Mouse (Mus musculus): ENCODE measurements around the gene Tmcc1. TPM values are rescaled to one million over a fixed set of nuclear protein-coding genes. Genes with fewer than 3 reads are reported as not detected.

Gene Tmcc1
- polyA plus RNA-seq, 1 experiment from 2014 or later, result 14.4 TPM

DNA sequence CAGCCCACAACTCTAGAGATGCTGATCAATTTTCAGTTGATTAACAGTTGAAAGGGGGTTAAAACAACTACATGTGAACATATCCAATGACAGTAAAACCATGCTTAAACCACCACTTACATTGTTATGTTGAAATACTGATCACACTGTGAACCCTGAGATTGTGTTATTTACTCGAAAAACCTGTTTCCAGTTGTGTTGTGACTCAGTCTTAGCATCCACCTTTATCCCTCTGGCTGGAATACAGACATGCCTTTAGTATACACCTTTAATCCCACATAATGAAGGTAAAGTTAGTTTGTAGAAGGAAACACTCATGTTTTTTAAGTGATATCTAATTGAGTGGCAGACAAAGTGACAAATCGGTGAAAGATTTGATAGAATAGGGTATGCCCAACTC lies 156.7 kb downstream of the Tmcc1 start:
- no peak for ATAC-seq (replicated peaks; ENCODE audit: low FRiP score)
- Histone ChIP-seq H3K27ac (no peak overlapping the region), H3K4me1 (no peaks in the 10 kb centered on the region), H3K4me2 (no peak overlapping the region), H3K9ac (no peak overlapping the region), H3K27me3 (no peaks in the 10 kb centered on the region), H3K4me3 (replicated peaks) (no peak overlapping the region), H3K9me3 (replicated peaks) (no peaks in the 10 kb centered on the region), H3K36me3 (peaks cover 5% of the 10 kb centered on the region; the same call in 1 of the 2 replicates)
- WGBS, result 94% methylated on average over 2 of the region's 2 CpGs

DNA sequence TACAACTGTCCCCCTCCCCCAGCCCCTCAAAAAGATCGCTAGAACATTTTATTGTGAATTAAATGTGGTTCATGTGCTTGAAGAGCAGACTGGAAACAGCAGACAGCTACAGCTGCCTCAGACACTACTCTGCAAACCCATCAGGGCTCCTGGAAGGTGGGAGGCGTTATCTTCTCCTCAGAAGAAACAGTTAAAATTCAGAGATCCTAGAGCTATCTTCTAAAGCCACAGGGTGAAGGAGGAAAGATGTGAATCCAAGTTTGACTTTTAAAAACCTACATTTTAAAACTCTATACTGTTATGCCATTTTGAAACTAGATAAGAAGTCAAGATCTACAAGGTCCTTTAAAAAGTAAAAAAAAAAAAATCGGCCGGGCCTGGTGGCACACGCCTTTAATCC lies 162.2 kb downstream of the Tmcc1 start:
- Histone ChIP-seq H3K36me3 (no peaks in the 10 kb centered on the region; the same call in 1 of the 2 replicates), H3K27ac (no peak overlapping the region), H3K4me2 (no peak overlapping the region), H3K9me3 (replicated peaks) (no peaks in the 10 kb centered on the region), H3K4me3 (replicated peaks) (no peak overlapping the region), H3K9ac (no peak overlapping the region), H3K4me1 (no peaks in the 10 kb centered on the region), H3K27me3 (no peaks in the 10 kb centered on the region)
- 88% methylated on average over 5 of the region's 5 CpGs for WGBS
- ATAC-seq (replicated peaks; ENCODE audit: low FRiP score), result no peak

DNA sequence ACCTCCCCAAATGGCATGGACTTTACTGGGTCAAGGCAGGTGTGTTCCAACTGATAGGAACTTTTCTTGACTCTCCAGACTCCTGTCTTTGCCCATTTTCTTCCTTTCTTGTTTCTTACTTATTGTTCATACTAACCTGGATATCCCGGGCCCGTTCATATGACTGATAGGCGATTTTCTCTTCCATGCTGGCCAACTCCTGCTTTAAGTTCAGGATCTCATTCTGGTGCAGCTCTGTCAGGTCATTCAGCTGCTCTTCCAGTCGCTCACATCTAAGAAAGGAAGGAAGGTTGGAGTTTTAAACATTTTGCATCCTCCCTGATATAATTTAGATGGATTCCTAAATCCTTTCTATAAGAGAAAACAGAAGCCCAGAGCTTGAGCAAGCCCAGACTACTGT lies 168.6 kb downstream of the Tmcc1 start:
- Histone ChIP-seq H3K4me1 (no peaks in the 10 kb centered on the region), H3K4me3 (replicated peaks) (no peak overlapping the region), H3K27me3 (no peaks in the 10 kb centered on the region), H3K36me3 (peaks cover 29% of the 10 kb centered on the region), H3K9me3 (replicated peaks) (peaks cover 9% of the 10 kb centered on the region), H3K4me2 (no peak overlapping the region), H3K9ac (no peak overlapping the region), H3K27ac (no peak overlapping the region)
- no peak for ATAC-seq (replicated peaks; ENCODE audit: low FRiP score)
- 90% methylated on average over 4 of the region's 4 CpGs for WGBS

DNA sequence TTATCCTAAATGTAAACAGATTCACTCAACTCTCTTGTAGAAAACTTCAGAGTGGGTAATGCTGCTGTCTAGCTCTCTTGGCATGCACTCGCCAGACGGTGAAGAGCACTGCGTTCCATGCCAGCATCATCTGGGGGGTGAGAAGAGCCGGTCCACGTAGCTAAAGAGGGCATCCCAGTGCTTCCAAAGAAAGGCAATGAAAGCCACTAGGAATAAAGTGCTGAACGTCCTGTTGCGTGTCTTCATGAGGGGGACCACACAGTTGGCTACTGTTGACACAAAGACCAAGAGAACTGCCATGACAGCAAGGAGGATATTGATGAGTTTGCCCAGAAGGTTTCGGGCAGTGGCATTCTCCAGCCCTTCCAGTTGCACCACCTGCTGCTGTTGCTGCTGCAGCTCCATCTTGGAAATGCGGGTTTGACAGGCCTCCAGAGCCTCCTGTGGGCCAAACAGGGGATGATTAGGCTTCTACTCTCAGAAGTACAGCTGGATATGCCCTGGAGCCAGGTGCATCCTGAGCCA lies 171.3 kb downstream of the Tmcc1 start:
- WGBS, result 89% methylated on average over 9 of the region's 9 CpGs

DNA sequence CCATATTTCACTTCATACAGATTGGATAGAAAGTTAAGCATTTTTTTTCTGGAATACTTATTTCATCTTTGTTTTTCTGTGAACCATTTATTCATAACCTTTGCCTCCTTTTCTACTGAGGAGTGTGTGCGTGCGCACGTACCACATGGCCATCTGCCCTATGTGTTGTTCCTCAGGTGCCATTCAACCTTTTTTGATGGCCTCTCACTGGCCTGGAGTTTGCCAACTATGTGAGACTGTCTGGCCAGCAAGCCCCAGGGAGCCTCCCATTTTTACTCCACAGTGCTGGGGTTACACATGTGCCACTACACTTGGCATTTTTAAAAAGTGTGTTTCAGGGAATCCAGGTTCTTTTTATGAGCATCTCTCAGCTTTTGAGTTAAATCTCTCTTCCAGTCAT lies 177.4 kb downstream of the Tmcc1 start:
- H3K9ac ChIP-seq, result no peak overlapping the region
- ATAC-seq (replicated peaks; ENCODE audit: low FRiP score), result no peak
- WGBS, result 90% methylated on average over 3 of the region's 3 CpGs
- peaks cover 10% of the 10 kb centered on the region; the same call in 1 of the 2 replicates for H3K36me3 ChIP-seq
- H3K9me3 ChIP-seq (replicated peaks), result no peaks in the 10 kb centered on the region
- no peak overlapping the region for H3K27ac ChIP-seq
- no peak overlapping the region for H3K4me2 ChIP-seq
- no peak overlapping the region for H3K4me3 ChIP-seq (replicated peaks)
- H3K27me3 ChIP-seq, result no peaks in the 10 kb centered on the region
- no peaks in the 10 kb centered on the region for H3K4me1 ChIP-seq

More for the DNA sequence above, 171.3 kb downstream of the Tmcc1 start:
- H3K4me3 ChIP-seq (replicated peaks), result no peak overlapping the region
- no peaks in the 10 kb centered on the region for H3K27me3 ChIP-seq
- peaks cover 9% of the 10 kb centered on the region for H3K9me3 ChIP-seq (replicated peaks)
- no peak for ATAC-seq (replicated peaks; ENCODE audit: low FRiP score)
- H3K4me2 ChIP-seq, result no peak overlapping the region
- no peaks in the 10 kb centered on the region for H3K4me1 ChIP-seq
- H3K36me3 ChIP-seq, result peaks cover 29% of the 10 kb centered on the region
- no peak overlapping the region for H3K27ac ChIP-seq
- H3K9ac ChIP-seq, result no peak overlapping the region

DNA sequence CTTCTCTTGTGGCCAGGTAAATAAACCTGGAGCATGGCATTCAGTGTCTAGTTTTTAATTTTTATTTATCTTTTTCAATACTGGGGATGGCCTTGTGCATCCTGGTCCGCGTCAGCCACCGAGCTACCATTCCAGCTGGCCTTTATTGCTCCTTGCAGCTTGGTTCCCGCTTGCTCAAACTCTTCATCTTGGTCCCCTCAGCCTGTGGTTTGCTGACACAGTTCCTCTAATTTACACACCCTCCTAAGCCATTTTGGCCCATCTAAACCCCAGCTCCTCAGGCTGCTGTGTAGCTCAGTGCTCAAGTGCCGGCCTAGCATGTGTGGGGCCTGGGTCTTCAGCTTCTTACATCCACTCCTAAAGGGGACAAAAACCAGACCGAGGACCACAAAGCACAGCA lies 179.2 kb downstream of the Tmcc1 start:
- H3K4me2 ChIP-seq, result no peak overlapping the region
- H3K27me3 ChIP-seq, result no peaks in the 10 kb centered on the region
- no peaks in the 10 kb centered on the region for H3K9me3 ChIP-seq (replicated peaks)
- H3K9ac ChIP-seq, result no peak overlapping the region
- H3K4me3 ChIP-seq (replicated peaks), result no peak overlapping the region
- H3K36me3 ChIP-seq, result no peaks in the 10 kb centered on the region
- 64% methylated on average over 6 of the region's 6 CpGs for WGBS
- H3K4me1 ChIP-seq, result no peaks in the 10 kb centered on the region
- ATAC-seq (replicated peaks; ENCODE audit: low FRiP score), result no peak
- no peak overlapping the region for H3K27ac ChIP-seq

DNA sequence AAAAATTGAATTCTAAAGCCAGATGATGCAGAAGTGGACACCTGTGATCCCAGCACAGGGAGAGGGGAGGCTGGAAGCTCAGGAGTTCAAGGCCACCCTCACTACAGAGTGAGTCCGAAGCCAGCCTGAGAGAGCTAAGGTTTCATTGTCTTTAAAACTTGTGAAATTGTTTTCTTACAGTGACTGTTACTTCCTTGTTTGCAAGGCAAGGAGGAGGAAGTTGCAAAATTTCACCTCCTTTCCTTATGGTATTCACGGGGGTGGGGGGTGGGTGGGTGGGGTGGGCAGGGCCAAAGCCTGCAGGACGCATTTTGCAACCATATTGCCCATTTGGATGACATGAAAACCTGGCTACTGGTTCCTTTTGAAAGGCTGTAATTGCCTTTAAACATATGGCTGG lies 179.6 kb downstream of the Tmcc1 start:
- no peaks in the 10 kb centered on the region for H3K4me1 ChIP-seq
- H3K4me2 ChIP-seq, result no peak overlapping the region
- no peaks in the 10 kb centered on the region for H3K9me3 ChIP-seq (replicated peaks)
- no peak for ATAC-seq (replicated peaks; ENCODE audit: low FRiP score)
- no peak overlapping the region for H3K4me3 ChIP-seq (replicated peaks)
- 50% methylated on average over 3 of the region's 3 CpGs for WGBS
- no peak overlapping the region for H3K27ac ChIP-seq
- H3K36me3 ChIP-seq, result no peaks in the 10 kb centered on the region
- no peaks in the 10 kb centered on the region for H3K27me3 ChIP-seq
- H3K9ac ChIP-seq, result no peak overlapping the region

DNA sequence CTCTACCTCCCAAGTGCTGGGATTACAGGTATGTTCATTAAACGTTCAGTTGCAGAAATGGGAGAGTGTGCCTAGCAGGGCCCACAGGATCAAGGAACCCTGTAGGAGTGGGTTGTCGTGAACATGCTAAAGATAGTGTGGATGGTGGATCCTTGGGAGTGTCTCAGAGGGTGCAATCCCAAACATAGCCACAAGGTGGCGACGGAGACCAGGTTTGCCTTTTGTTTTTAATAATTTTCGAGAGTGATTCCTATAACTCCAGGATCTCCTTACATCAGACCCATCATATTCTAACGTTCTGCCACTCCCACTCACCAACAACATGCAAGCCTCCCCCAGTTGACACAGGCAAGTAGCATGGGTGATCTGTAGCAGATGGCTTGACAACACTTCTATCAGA lies 182.7 kb downstream of the Tmcc1 start:
- no peaks in the 10 kb centered on the region for H3K27me3 ChIP-seq
- H3K4me1 ChIP-seq, result peaks cover 28% of the 10 kb centered on the region
- H3K9me3 ChIP-seq (replicated peaks), result no peaks in the 10 kb centered on the region
- WGBS, result 3% methylated on average over 6 of the region's 6 CpGs
- no peak overlapping the region for H3K27ac ChIP-seq
- H3K9ac ChIP-seq, result no peak overlapping the region
- no peak for ATAC-seq (replicated peaks; ENCODE audit: low FRiP score)
- no peak overlapping the region for H3K4me3 ChIP-seq (replicated peaks)
- H3K4me2 ChIP-seq, result no peak overlapping the region
- no peaks in the 10 kb centered on the region for H3K36me3 ChIP-seq

DNA sequence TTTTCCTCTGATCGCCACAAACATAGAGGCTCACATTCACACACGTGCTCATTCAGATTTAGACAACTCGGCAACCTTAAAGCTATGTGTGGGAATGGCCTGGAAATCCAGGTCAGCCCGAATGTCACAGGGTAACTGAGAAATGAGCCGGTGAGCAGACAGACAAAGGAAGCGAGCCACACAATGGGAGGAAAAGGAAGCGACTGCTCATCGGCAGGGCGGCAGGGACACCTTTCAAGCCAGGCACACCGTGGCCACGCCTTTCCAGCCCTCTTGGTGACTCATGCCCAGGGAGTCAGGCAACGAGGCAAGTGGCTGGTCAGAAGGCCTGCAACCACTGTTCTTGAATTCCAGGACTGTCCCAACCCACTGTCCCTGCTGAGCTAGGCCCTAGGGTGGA lies 183.9 kb downstream of the Tmcc1 start:
- ATAC-seq (replicated peaks; ENCODE audit: low FRiP score), result no peak
- Histone ChIP-seq H3K4me2 (no peak overlapping the region), H3K27me3 (no peaks in the 10 kb centered on the region), H3K9ac (no peak overlapping the region), H3K9me3 (replicated peaks) (no peaks in the 10 kb centered on the region), H3K4me3 (replicated peaks) (no peak overlapping the region), H3K36me3 (no peaks in the 10 kb centered on the region), H3K27ac (peak overlapping the region; percentile 66; the same call in 1 of the 2 replicates), H3K4me1 (peaks cover 39% of the 10 kb centered on the region)
- 57% methylated on average over 12 of the region's 12 CpGs for WGBS

DNA sequence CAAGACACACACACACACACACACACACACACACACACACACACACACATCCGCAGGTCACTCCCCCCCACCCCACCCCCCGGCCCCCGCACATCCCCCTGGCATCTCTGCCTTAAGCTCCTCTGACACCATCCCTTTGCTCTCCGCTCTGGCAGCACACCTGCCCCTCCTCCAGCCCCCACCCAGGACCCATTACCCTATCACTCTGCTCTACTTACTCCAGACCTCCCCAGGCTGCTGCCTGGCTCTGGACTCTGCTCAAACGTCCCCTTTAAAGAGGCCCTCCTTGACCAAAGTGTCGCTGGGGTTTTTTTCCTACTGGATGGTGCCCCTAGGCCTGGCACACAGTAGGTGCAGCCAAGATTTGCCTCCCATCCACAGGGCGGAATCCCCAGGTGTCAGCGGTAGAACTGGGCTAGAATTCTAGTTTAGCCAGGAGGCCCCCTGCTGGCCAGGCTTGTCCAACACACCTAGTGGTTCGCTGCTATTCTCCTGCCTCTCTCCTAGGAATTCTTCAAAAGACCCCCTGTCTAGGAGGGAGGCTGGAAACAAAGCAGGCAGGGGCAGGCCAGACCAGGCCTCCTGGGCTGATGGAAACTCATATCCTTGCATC lies 185.6 kb downstream of the Tmcc1 start:
- H3K9me3 ChIP-seq (replicated peaks), result no peaks in the 10 kb centered on the region
- peak; percentile 31; the same call in 1 of the 2 replicates for ATAC-seq (replicated peaks; ENCODE audit: low FRiP score)
- H3K27ac ChIP-seq, result peak overlapping the region; percentile 92; the same call in 1 of the 2 replicates
- peak overlapping the region; percentile 41 for H3K4me2 ChIP-seq
- 17% methylated on average over 9 of the region's 9 CpGs for WGBS
- H3K9ac ChIP-seq, result no peak overlapping the region
- H3K36me3 ChIP-seq, result no peaks in the 10 kb centered on the region
- H3K4me3 ChIP-seq (replicated peaks), result no peak overlapping the region
- peaks cover 53% of the 10 kb centered on the region for H3K4me1 ChIP-seq
- no peaks in the 10 kb centered on the region for H3K27me3 ChIP-seq

DNA sequence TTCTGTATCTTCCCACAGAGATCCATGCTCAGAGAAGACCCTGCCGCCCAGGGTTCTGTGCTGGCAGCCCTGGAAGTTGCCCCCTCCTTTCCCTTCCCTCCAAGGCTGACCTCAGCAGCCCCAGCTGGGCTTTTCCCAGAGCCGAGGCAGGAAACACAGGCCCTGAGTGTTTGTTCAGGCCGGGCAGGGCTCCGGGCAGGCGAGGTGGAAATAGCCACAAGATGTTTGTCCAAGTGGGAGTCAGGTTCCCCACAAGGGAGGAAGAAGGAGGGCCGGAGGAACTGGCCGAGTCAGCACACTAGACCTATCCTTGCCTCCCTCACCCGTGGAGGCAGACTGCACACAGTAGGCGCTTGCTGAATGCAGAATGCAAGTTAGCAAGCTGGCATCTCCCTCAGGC lies 186.6 kb downstream of the Tmcc1 start:
- Histone ChIP-seq H3K4me3 (replicated peaks) (no peak overlapping the region), H3K36me3 (no peaks in the 10 kb centered on the region), H3K4me1 (peaks cover 60% of the 10 kb centered on the region), H3K9me3 (replicated peaks) (no peaks in the 10 kb centered on the region), H3K4me2 (no peak overlapping the region), H3K9ac (no peak overlapping the region; the same call in 1 of the 2 replicates), H3K27me3 (no peaks in the 10 kb centered on the region), H3K27ac (peak overlapping the region; percentile 92)
- peak; percentile 47 for ATAC-seq (replicated peaks; ENCODE audit: low FRiP score)
- WGBS, result 15% methylated on average over 9 of the region's 9 CpGs

DNA sequence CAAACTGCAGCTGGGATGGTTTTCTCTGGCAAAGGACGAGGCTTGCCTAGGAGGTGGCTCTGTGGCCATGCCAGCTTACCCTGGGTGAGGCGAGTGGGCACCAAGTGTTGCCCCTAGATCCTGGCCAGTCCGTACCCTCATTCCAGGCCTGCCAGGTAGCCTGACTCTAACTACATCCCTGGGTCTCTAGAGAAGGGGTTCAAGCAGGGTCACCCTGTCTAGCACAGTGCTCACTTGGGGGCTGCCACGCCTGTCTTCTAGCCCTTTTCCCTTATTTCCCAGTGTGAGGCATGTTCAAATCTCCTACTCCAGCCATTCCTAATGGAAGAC lies 187.4 kb downstream of the Tmcc1 start:
- H3K9ac ChIP-seq, result no peak overlapping the region
- no peaks in the 10 kb centered on the region for H3K9me3 ChIP-seq (replicated peaks)
- H3K4me3 ChIP-seq (replicated peaks), result no peak overlapping the region
- no peak for ATAC-seq (replicated peaks; ENCODE audit: low FRiP score)
- H3K36me3 ChIP-seq, result no peaks in the 10 kb centered on the region
- H3K4me2 ChIP-seq, result no peak overlapping the region; the same call in 1 of the 2 replicates
- peak overlapping the region; percentile 92 for H3K27ac ChIP-seq
- peaks cover 60% of the 10 kb centered on the region for H3K4me1 ChIP-seq
- WGBS, result 73% methylated on average over 4 of the region's 4 CpGs
- no peaks in the 10 kb centered on the region for H3K27me3 ChIP-seq

Measured in kidney, embryonic 15.5 days (tissue).